Mouse (Mus musculus): Measurements from ENCODE around the gene Cdyl. TPM values are rescaled to one million over a fixed set of nuclear protein-coding genes. Genes with fewer than 3 reads are reported as not detected.

The Cdyl gene
- total RNA-seq, 2 experiments from 2014 or later, result 15.0 to 18.4 TPM

- intact Hi-C loops (cut with DNase I), result no loop called here
- DNase-seq (ENCODE audit: low spot score in 2 of 2), result no peak
Observed at GRCm38 (mm10) chr13:35677433-35678051, 17.9 kb downstream of the Cdyl start.

DNA sequence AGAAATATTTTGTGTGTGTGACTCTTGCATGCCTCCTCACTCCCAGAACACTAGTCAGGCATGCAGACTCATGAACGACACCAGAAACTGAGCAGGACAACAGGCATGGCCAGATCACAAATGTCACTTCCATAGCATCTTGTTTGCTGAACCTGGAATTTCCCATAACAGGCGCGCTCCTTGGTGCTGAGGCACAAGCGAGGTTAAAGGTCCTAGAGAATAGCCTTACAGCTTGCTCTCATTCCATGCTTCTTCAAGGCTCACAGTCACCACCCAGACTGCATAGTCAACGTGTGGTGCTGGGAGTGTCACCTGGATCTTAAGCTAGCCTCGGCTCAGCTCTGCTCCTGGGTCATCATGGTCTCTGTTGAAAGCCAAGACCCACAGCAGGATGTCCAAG, 19.1 kb downstream of the Cdyl start:
- intact Hi-C loops (cut with DNase I), result no loop called here
- no peak for DNase-seq (ENCODE audit: low spot score in 2 of 2)

DNA sequence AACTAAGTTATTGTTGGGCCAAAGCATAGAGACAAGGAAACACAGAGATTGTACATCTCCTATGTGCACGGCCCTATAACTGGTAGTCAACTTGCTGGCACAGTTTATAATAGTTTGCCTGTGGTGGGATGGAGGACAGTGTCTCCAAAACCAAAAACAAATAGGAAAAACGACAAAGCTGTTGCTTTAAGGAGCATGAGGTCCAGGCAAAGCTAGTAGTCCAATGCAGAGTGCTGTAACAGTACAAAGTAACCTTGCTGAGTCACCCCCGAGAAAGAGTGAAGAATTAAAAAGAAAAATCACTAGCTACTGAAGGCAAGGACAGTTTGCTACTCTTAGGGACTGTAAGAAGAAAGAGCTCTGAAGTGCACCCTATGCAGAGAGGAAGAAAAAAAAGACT, 21.7 kb downstream of the Cdyl start:
- no peak for DNase-seq (ENCODE audit: low spot score in 2 of 2)
- intact Hi-C loops (cut with DNase I), result no loop called here

DNA sequence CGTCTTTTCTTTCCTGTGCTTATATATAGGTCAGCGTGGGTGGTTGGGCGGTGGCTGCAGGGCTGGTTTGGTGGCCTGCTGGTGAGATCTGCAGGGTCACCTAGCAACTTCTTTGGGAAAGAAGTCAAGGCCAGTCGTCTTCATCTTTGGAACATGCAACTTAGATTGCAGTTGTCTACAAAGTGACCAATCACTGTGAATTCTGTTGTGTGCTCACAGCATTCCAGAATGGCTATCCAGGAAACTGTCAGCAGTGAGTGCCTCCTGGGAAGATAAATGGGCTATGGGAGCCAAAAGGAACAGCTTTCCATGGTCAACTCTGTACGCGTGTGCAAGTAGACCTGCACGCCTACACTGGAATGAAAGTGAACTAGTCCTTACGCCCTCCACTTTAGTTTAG, 26.6 kb downstream of the Cdyl start:
- intact Hi-C loops (cut with DNase I), result no loop called here
- DNase-seq (ENCODE audit: low spot score in 2 of 2), result peak in 1 of 2 experiments; percentile 14

DNA sequence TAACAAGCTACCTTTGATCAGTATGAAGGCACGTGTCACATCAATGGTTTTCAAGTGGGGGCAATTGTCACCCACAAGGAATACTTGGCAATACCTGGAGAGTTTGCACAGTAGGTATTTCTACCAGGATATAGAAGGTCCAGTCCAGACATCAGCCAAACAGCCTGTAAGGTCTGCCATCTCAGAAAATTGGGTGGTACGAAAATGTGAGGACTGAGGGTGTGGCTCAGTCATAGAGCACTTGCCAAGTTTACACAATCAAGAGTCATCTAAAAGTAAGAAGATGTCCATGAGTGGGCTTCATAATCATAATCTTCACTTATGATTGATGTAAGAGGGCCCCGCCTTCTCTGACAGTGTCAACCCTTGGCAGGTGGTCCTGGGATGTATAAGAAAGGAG, 29.9 kb downstream of the Cdyl start:
- DNase-seq (ENCODE audit: low spot score in 2 of 2), result no peak
- intact Hi-C loops (cut with DNase I), result no loop called here

- DNase-seq (ENCODE audit: low spot score in 2 of 2), result no peak
Observed at GRCm38 (mm10) chr13:35717658-35718057, 58.0 kb downstream of the Cdyl start.

GRCm38 (mm10) chr13:35719581-35719980, 59.9 kb downstream of the Cdyl start:
- intact Hi-C loops (cut with DNase I), result no loop called here
- DNase-seq (ENCODE audit: low spot score in 2 of 2), result no peak

More at GRCm38 (mm10) chr13:35717658-35718057, 58.0 kb downstream of the Cdyl start:
- intact Hi-C loops (cut with DNase I), result no loop called here

DNA sequence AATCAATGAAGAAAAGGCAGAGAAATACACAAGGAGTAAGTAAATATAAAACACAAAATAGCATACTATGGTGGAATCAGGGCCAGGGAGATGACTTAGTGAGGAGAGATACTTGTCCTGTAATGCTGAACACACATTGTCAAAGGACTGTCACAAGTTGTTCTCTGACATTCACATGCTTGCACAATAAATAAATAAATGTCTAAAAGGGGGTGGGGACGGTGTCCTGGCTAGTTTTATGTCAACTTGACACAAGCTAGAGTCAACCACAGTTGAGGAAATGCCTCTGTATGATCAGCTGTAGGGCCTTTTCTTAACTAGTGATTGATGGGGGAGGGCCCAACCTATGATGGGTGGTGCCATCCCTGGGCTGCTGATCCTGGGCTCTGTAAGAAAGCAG, 63.4 kb downstream of the Cdyl start:
- no peak for DNase-seq (ENCODE audit: low spot score in 2 of 2)
- intact Hi-C loops (cut with DNase I), result no loop called here

GRCm38 (mm10) chr13:35726025-35726424, 66.4 kb downstream of the Cdyl start:
- no peak for DNase-seq (ENCODE audit: low spot score in 2 of 2)
- intact Hi-C loops (cut with DNase I), result no loop called here

GRCm38 (mm10) chr13:35732131-35732530, 72.5 kb downstream of the Cdyl start:
- intact Hi-C loops (cut with DNase I), result no loop called here

GRCm38 (mm10) chr13:35732891-35733596, 73.4 kb downstream of the Cdyl start:
- intact Hi-C loops (cut with DNase I), result no loop called here

More at GRCm38 (mm10) chr13:35732131-35732530, 72.5 kb downstream of the Cdyl start:
- no peak for DNase-seq (ENCODE audit: low spot score in 2 of 2)

GRCm38 (mm10) chr13:35737565-35737964, 77.9 kb downstream of the Cdyl start:
- DNase-seq (ENCODE audit: low spot score in 2 of 2), result no peak
- intact Hi-C loops (cut with DNase I), result no loop called here

More at GRCm38 (mm10) chr13:35732891-35733596, 73.4 kb downstream of the Cdyl start:
- no peak for DNase-seq (ENCODE audit: low spot score in 2 of 2)

DNA sequence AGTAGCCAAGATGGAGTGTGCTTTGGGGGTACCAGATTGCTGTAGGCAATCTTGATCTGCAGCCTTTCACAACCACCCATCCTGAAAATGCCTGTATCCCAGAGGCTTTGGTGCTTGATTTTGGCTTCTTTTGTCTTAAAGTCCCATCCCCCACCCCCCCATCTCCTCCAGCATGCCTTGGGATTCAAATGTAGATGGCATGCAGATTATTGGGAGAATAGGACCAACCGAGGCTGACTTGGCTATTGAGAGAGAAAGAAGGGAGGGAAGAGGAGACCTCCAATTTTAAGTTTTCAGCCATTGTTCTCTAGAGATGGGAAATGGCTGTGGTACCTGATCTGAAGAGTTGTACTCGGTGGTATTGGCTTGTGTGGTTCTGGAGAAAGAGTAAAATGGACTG, 78.6 kb downstream of the Cdyl start:
- intact Hi-C loops (cut with DNase I), result no loop called here
- DNase-seq (ENCODE audit: low spot score in 2 of 2), result no peak

DNA sequence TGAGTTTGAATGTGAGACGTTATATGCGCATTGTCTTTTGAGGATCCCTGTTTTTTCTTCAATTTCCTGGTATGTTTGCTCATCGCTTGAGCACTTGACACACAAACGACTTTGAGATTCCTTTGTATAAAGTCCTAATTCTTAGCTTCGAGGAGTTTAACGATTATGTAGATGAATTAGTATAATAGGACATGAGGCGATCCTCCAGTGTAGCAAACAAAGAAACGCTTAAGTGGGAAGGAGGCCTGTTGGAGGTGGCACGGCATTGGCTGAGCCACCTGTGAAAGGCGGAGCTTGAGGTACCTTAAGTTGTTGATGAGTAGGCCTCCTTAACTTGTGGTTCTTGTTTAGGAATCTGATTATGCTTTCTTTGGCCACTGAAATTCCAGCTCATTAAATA, 79.8 kb downstream of the Cdyl start:
- no peak for DNase-seq (ENCODE audit: low spot score in 2 of 2)
- intact Hi-C loops (cut with DNase I), result no loop called here

- intact Hi-C loops (cut with DNase I), result no loop called here
- DNase-seq (ENCODE audit: low spot score in 2 of 2), result peak; percentile 33 to 38
Observed at GRCm38 (mm10) chr13:35740301-35741039, 80.8 kb downstream of the Cdyl start.

GRCm38 (mm10) chr13:35741040-35741619, 81.5 kb downstream of the Cdyl start:
- intact Hi-C loops (cut with DNase I), result no loop called here
- DNase-seq (ENCODE audit: low spot score in 2 of 2), result peak; percentile 80 to 83

DNA sequence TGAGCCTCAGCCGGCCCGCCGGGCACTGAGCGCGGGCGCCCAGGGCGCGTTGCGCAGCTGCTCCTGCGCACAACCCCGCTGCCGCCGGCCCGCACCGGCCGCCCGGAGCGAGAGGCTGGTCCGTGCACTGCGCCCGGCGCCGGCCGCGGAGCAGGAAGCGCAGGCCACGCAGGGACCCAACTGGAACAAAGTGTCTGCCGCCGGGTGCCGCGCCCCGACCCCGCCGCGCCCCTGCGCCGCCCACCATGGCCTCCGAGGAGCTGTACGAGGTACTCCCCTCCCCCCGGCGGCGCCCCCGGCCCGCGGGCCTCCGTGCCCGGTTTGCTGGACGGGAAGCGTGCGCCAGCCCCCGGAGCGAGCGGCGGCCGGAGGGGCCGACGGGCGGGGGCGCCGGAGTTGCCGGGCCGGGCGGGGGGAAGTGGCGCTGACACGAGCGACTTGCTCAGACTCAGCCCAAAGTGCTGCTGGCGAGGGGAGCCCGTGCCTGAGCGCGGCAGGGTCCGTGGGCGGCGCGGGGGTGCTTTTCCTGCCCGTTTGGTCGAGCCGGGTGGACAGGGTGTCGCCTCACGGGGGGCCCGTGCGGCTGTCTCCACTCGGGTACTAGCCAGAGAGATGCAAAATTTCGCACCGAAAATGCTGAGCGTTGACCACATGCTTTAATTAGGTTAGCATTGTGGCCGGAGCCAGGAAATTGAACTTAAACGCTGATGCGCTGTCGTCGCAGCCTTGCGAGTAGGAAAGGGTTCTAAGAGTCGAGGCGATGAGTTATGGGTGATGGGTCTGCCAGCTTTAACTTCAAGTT, 82.2 kb downstream of the Cdyl start:
- peak; percentile 31 to 35 for DNase-seq (ENCODE audit: low spot score in 2 of 2)
- intact Hi-C loops (cut with DNase I), result no loop called here

DNA sequence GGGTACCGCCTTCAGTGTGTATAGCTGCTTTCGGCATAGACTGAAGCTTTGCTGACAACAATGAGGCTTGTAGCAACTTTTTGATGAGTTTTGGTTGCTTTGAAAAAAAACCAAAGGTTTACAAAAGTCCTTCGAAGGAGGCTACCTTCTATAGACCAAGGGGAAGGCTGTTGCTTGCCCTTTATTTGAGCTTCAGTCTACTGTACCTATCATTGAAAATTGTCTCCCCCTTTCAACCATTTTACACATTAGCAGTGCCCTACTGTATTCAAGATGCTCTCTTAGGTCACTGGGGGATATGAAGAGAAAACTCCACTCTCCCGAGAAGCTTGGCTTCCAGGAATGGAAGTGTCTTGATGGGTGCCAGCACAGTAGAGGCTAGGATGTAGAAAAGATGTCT, 83.1 kb downstream of the Cdyl start:
- DNase-seq (ENCODE audit: low spot score in 2 of 2), result no peak
- intact Hi-C loops (cut with DNase I), result no loop called here

DNA sequence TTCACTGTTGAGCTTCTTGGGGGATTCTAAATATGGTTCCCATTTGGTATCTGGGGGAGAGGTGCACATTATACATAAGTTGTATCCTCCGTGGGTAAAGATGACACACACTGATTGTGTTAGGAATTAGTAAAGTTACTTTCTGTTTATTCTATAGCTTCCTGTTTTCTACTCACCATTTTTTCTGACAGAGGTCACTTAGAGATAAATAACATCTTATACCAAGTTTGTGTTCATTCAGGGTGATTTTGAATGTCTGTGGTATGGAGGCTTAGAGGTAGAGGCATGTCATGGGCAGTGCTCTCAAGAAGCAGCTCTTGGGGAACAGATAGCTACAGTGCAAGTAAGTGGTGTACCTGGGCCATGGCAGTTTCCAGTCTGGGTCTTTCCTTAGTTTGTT, 83.6 kb downstream of the Cdyl start:
- intact Hi-C loops (cut with DNase I), result no loop called here
- no peak for DNase-seq (ENCODE audit: low spot score in 2 of 2)

Measured in left cerebral cortex, postnatal 14 days (tissue).